Mouse (Mus musculus) forebrain, embryonic 10.5 days (tissue): Measurements from ENCODE around the gene Spata2. TPM values are rescaled to one million over a fixed set of nuclear protein-coding genes. Genes with fewer than 3 reads are reported as not detected.

Experiments used
- DNase-seq: peaks from one replicate; pipeline ENCODE4 v3.0.0-alpha.2; 2017; ENCODE audit warnings: low spot score; ENCODE audit errors: extremely low spot score
- H3K27ac ChIP-seq: fragments of 300-500 bp; sonication (generic); 2 replicates; pipeline ENCODE4 v1.5.1; 2016; ENCODE audit warnings: mild to moderate bottlenecking
- H3K27me3 ChIP-seq: fragments of 300-500 bp; sonication (generic); 2 replicates; pipeline ENCODE4 v1.6.1; 2016; ENCODE audit warnings: mild to moderate bottlenecking; ENCODE audit not compliant: poor library complexity, severe bottlenecking
- H3K36me3 ChIP-seq: fragments of 300-500 bp; sonication (generic); replicated peaks from 2 replicates; pipeline ENCODE4 v1.6.1; 2016; ENCODE audit warnings: mild to moderate bottlenecking, moderate library complexity
- H3K4me1 ChIP-seq: fragments of 300-500 bp; sonication (generic); 2 replicates; pipeline ENCODE4 v1.6.1; 2016
- H3K4me3 ChIP-seq: fragments of 300-500 bp; sonication (generic); 2 replicates; pipeline ENCODE4 v1.5.1; 2016; ENCODE audit warnings: mild to moderate bottlenecking, moderate library complexity
- H3K9me3 ChIP-seq: fragments of 300-500 bp; sonication (generic); 2 replicates; pipeline ENCODE4 v1.6.1; 2016; ENCODE audit warnings: mild to moderate bottlenecking, moderate library complexity
- WGBS: fragments of 180-500 bp; shearing (Covaris S2); methylation state at CpG from one replicate; pipeline ENCODE4 v1.1.7; 2016; 5-methylcytosine and 5-hydroxymethylcytosine counted together
- polyA plus RNA-seq: library from polyadenylated mRNA; unstranded; fragments of >200 nt; fragmentation: Nextera tagmentation; extraction: Ambion mirVana; gene quantifications from 2 replicates; pipeline ENCODE4 v1.2.1, GENCODE M21; 2016

Spata2 gene
- polyA plus RNA-seq: 21.0 and 21.5 TPM in 2 replicates

DNA sequence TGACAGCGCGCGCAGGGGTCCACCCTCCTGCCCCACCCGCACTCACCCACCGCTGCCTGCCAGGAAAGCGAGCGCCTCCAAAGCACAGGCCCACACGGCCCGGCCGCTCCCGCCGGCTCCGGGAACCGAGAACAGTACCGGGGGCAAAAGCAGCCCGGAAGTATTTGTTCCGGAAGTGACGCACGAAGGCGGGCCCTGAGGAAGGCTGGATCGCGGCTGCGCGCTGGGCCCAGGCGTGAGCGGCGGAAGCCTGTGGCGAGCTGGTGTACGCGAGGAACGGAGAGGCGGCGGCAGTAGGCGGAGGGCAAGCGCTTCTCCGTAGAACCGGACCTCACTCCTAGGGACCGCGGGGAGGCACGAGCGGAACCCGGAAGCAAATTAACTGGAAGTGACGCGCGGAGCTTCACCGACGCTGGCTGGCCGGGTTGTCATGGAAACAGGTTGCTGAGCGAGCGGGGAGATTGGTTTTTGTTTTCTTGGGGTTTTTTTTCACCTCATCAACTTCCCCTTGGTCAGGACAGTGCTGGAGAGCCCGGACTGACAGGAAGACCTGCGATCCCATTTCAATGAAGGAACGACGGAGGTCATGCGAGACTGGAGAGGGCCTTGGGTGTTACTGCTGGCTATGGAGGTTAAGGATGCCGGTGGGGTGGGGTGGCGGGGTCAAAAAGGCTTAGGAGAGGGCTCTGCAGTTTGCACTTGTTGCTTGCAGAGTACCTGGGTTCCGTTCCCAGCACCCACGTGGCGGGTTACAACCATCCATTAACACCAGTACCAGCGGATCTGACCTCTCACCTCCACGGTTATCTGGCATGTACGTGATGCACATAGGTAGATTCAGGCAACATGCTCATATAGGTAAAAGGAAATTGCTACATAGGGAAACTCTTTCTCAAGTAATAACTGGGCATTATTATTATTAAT is at the start of gene Spata2:
Spata2 (minus strand) TSS at position 175 of the 924 bp plus-strand sequence.
- peak; percentile 91 for DNase-seq
- Histone ChIP-seq H3K36me3 (peaks cover 20% of the 10 kb centered on the region), H3K4me1 (peaks cover 28% of the 10 kb centered on the region), H3K27me3 (no peaks in the 10 kb centered on the region), H3K9me3 (no peaks in the 10 kb centered on the region), H3K4me3 (peak within 1 kb of the TSS; percentile 100), H3K27ac (peak within 1 kb of the TSS; percentile 98)
- WGBS: 2% methylated on average over 63 of the region's 63 CpGs

DNA sequence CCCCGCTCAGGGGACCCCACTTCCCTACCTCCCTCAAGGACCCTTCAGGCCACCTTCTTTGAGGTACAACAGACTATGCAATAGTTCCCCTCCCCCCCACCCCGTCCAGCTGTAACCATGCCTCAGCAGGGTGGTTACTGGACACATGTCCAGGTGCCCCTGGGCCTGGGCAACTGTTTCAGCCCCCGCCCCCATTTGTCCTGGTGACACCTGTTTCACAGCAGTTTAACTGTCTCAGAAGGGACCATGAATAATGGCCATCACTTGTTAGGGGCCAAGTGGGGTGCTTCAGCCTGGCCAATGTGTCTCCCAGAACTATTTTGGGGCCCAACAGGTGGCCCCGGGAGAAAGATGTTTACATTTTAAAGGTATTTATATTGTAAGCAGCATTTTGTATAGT is 49.7 kb upstream of the Spata2 start:
- peaks cover 25% of the 10 kb centered on the region for H3K36me3 ChIP-seq
- peak overlapping the region; percentile 83 for H3K27ac ChIP-seq
- no peaks in the 10 kb centered on the region for H3K9me3 ChIP-seq
- peak overlapping the region; percentile 61 for H3K4me3 ChIP-seq
- WGBS: 69% methylated on average over 4 of the region's 4 CpGs
- DNase-seq: no peak
- peaks cover 58% of the 10 kb centered on the region for H3K27me3 ChIP-seq
- peaks cover 82% of the 10 kb centered on the region for H3K4me1 ChIP-seq

DNA sequence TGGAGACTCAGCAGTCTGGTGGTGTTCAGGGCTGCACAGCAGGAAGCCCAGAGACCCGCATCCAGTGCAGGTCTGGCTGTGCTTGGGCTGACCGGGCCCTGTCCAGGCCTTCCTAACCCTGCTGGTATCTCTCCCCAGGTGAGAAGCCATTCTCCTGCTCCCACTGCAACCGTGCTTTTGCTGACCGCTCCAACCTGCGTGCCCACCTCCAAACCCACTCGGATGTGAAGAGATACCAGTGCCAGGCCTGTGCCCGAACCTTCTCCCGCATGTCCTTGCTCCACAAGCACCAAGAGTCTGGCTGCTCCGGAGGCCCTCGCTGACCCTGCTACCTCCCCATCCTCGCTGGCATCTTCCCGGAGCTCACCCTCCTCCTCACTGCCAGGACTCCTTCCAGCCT is 49.1 kb upstream of the Spata2 start:
- 60% methylated on average over 12 of the region's 12 CpGs for WGBS
- peak overlapping the region; percentile 61 for H3K4me3 ChIP-seq

DNA sequence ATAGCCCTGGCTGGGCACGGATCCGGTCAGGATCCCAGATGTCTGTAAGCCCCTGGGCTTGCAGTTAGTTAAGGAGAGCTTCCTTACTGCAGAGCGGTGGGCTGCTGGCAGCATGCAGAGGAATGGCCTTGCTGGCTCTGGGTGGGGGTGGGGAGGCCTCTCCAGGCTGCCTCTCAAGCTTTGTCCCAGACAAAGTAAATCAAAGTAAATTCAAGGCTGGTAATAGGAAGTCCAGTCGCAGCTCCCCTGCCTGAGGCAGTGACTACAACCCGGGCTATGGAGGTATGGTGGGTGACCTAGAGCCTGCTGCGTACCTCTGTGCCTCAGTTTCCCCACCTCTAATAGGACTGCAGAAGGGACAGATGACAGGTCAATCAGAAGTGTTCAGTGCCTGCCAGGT is 48.6 kb upstream of the Spata2 start:
- DNase-seq: no peak
- H3K9me3 ChIP-seq: no peaks in the 10 kb centered on the region
- H3K36me3 ChIP-seq: peaks cover 25% of the 10 kb centered on the region
- peaks cover 68% of the 10 kb centered on the region for H3K27me3 ChIP-seq
- H3K4me3 ChIP-seq: peak overlapping the region; percentile 61
- H3K4me1 ChIP-seq: peaks cover 80% of the 10 kb centered on the region
- peak overlapping the region; percentile 82 for H3K27ac ChIP-seq
- 8% methylated on average over 6 of the region's 6 CpGs for WGBS

More for the DNA sequence above, 49.1 kb upstream of the Spata2 start:
- peaks cover 84% of the 10 kb centered on the region for H3K4me1 ChIP-seq
- H3K27ac ChIP-seq: peak overlapping the region; percentile 82
- H3K36me3 ChIP-seq: peaks cover 25% of the 10 kb centered on the region
- DNase-seq: no peak
- H3K9me3 ChIP-seq: no peaks in the 10 kb centered on the region
- H3K27me3 ChIP-seq: peaks cover 64% of the 10 kb centered on the region

DNA sequence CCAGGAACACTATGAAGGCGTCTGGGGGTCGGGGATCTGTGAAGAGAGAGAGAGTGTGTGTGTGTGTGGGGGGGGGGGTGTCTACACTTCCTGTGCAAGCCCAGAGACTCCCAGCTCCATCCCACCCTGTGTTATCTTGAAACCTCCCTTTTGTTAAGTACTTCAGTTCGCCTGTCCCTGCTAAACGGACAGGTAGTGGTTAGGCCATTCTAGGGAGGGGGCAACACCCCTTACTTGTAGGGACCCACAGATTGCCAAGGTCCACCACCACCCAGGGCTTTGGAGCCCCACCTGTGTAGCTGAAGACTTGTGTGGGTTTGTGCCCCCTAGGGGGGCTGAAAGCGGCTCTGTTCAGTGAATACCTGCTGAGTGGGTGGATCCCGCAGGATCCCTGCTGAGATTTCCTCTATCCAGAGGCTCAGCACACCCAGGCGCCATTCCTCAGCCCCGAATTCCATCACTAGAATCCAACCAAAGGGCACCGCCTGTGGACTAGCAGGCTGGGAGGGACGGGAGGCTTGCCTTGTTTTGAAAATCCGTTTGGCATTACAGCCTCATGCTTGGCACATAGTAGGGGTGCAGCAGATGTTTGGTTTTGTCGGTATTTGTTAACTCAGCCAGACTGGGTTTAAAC is 47.9 kb upstream of the Spata2 start:
- Histone ChIP-seq H3K36me3 (peaks cover 25% of the 10 kb centered on the region), H3K27me3 (peaks cover 75% of the 10 kb centered on the region), H3K4me3 (peak overlapping the region; percentile 61), H3K27ac (peak overlapping the region; percentile 82), H3K9me3 (no peaks in the 10 kb centered on the region), H3K4me1 (peaks cover 78% of the 10 kb centered on the region)
- no peak for DNase-seq
- 5% methylated on average over 12 of the region's 12 CpGs for WGBS

DNA sequence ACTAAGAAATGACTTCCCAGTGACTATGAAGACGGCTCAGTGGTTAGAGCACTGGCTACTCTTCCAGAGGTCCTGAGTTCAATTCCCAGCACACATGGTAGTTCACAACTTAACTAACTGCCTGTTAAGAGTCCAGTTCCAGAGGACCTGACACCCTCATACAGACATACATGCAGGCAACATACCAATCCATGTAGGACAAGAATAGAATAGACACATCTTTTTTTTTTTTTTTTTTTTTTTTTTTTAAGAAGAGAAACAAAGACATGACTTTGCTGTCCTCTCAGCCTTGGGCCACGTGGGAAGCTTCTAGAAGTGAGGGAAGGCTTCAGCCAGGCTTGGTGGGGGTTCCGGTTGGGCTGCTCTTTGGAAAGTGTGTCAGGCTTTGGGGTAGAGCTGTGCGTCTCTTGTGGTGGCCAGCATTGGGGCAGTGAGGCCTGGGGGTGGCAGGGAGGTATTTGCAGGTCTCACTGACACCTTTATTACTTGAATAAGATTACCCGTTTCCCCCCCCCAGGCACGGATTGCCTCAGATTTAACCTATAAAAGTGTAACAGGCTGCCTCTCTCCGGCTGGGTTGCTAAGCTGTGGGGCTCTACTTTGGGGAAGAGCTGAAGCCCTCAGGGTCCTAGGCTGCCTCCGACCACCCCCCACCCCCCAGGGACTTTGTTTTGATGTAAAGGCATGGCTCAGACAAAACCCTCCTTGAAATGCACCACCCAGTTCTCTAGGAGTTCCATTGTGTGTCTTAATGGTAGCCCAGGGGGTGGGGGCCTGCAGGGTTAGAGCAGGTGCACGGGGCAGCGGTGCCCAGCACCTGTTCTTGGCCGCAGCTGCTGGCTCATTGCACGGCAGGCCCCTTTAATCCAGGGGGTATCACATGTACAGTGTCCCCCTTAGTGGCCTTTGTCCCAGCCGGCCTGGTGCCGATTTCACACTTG is 47.1 kb upstream of the Spata2 start:
- peak overlapping the region; percentile 61 for H3K4me3 ChIP-seq
- DNase-seq: no peak
- peak overlapping the region; percentile 82 for H3K27ac ChIP-seq
- 11% methylated on average over 14 of the region's 14 CpGs for WGBS
- peaks cover 78% of the 10 kb centered on the region for H3K4me1 ChIP-seq
- H3K9me3 ChIP-seq: no peaks in the 10 kb centered on the region
- peaks cover 25% of the 10 kb centered on the region for H3K36me3 ChIP-seq
- peaks cover 83% of the 10 kb centered on the region for H3K27me3 ChIP-seq

DNA sequence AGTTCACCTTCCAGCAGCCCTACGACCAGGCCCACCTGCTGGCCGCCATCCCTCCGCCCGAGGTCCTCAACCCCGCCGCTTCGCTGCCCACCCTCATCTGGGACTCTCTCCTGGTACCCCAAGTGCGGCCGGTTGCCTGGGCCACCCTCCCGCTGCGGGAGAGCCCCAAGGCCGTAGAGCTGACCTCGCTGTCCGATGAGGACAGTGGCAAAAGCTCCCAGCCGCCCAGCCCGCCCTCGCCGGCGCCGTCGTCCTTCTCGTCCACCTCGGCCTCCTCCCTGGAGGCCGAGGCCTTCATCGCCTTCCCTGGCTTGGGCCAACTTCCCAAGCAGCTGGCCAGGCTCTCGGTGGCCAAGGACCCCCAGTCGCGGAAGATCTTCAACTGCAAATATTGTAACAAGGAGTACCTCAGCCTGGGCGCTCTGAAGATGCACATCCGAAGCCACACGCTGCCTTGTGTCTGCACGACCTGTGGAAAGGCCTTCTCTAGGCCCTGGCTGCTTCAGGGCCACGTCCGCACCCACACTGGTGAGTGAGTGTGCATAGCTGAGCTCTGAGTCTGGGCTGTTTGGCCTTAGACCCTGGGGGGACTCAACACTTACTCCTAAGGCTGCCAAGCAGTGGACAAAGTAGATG is 46.1 kb upstream of the Spata2 start:
- H3K4me3 ChIP-seq: peak overlapping the region; percentile 61
- no peak for DNase-seq
- peak overlapping the region; percentile 74 for H3K27ac ChIP-seq
- peaks cover 92% of the 10 kb centered on the region for H3K27me3 ChIP-seq
- no peaks in the 10 kb centered on the region for H3K9me3 ChIP-seq
- peaks cover 68% of the 10 kb centered on the region for H3K4me1 ChIP-seq
- H3K36me3 ChIP-seq: peaks cover 25% of the 10 kb centered on the region
- WGBS: 20% methylated on average over 34 of the region's 34 CpGs

DNA sequence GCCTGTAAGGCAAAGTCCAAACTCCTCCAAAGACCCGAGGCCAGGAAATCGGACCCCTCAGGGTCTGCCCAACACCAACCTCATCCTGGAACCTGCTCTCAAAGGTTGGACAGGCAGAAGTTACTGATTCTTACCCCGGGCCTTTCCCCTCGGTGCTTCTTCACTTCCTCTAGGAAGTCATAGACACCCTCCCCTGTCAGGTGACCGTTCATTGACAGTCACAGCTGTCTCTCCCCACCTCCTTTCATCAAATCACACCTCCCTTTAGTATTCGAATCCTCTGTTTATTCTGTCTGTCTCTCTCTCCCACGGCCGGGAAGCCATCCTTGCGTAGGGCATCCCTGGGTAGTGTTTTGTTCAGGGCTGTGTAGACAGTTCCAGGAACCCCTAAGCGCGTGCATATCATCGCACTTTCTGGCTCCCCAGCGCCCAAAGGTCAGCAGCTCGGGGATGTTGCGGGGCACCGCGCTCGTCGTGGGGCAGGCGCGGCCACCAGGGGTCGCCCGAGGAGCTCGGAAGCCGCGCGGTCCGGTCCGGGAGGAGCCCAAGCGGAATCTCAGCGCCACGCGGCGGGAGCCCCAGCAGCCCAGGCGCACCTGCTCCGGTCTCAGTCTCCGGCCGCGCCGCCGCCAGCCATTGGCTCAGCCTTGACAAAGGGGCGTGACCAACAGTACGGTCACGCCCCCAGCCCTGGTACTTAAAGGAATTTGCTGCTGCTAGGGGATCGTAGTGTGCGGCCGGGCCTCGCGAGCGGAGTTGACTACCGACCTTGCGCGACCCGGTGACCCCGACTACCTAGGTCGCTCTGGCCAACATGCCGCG is 45.0 kb upstream of the Spata2 start, which contains the start of gene Snai1:
Snai1 (plus strand) TSS at position 720 of the 822 bp plus-strand sequence.
- Histone ChIP-seq H3K27ac (peak within 1 kb of the TSS; percentile 74), H3K36me3 (peaks cover 25% of the 10 kb centered on the region), H3K4me3 (peak within 1 kb of the TSS; percentile 61), H3K4me1 (peaks cover 57% of the 10 kb centered on the region), H3K27me3 (peaks cover 97% of the 10 kb centered on the region), H3K9me3 (no peaks in the 10 kb centered on the region)
- WGBS: 1% methylated on average over 58 of the region's 58 CpGs
- peak; percentile 95 for DNase-seq

DNA sequence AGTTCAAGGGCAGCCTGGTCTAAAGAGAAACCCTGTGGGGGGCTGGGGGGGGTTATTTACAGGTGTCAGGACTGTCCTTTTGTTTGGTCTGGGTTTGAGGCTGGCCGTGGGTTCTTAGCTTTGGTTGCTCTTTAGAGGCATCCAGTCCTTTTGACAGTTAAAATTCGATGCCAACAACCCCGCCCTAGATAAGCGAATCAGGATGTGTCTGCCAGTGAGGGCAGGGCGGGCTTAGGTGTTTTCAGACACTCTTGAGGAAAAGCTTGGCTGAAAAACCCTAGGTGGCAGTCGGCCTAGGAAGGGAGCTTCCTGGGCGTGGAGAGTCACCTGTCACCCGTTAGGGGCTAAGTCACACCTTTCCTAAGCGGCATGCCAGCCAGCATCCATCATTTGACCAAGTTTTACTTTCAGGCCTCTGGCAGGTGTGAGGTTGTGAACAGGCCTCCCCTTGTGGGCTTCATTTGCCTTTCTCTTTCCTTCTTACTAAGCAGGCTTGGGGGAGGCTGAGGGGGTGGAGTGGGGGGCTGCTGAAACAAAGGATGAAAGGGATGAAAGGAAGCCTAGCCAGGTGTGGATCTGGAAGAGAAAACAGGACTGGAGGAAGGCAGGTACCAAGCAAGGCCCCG is 43.7 kb upstream of the Spata2 start:
- no peaks in the 10 kb centered on the region for H3K9me3 ChIP-seq

DNA sequence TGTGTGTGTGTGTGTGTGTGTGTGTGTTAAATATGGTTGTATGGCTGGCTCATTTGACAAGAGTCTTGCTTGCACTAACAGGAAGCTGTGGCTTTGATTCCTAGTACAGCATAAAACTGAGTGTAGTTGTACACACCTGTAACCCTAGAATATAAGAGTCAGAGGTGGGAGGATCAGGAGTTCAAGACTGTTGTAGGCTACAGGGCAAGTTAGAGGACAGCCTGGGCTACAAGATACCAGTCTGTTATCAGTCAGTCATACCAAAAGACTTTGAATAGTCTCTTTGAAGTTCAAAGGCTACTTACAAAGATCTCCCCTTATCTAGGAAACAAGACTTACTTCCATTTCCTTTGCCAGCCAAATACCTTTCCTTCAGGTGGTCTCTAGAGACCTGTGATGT is 41.2 kb upstream of the Spata2 start:
- Histone ChIP-seq H3K4me3 (no peak overlapping the region), H3K27ac (no peak overlapping the region), H3K36me3 (peaks cover 4% of the 10 kb centered on the region; the same call in 1 of the 2 replicates), H3K27me3 (peaks cover 64% of the 10 kb centered on the region), H3K9me3 (no peaks in the 10 kb centered on the region), H3K4me1 (peaks cover 37% of the 10 kb centered on the region)
- no peak for DNase-seq

More for the DNA sequence above, 43.7 kb upstream of the Spata2 start:
- Histone ChIP-seq H3K36me3 (peaks cover 15% of the 10 kb centered on the region; the same call in 1 of the 2 replicates), H3K27ac (no peak overlapping the region), H3K27me3 (peaks cover 89% of the 10 kb centered on the region), H3K4me3 (no peak overlapping the region), H3K4me1 (peaks cover 45% of the 10 kb centered on the region)
- 45% methylated on average over 10 of the region's 10 CpGs for WGBS
- no peak for DNase-seq

DNA sequence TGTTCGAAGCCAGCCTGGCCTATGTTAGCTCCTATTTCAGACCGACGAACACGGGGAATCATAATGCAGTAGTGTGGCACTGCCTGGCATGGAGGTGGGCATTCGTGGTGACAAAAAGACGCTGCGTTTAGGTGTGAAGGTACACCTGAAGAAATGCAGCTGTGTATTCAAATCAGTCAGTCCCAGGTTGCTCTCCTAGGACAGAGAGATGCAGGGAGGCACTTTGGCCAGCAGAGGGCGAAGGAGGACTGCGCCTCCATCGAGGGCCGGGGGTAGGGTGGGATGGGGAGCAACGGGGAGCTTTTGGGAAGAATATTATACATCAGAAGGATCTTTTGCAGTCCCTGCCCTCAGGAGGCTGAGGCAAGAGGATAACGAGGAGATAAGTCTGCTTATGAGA is 39.4 kb upstream of the Spata2 start:
- WGBS: 20% methylated on average over 13 of the region's 13 CpGs
- Histone ChIP-seq H3K36me3 (no peaks in the 10 kb centered on the region), H3K27me3 (peaks cover 46% of the 10 kb centered on the region), H3K9me3 (no peaks in the 10 kb centered on the region), H3K4me1 (peaks cover 37% of the 10 kb centered on the region), H3K27ac (no peak overlapping the region), H3K4me3 (no peak overlapping the region)
- DNase-seq: peak; percentile 63
